Mouse (Mus musculus): Measurements from ENCODE around the gene Ppp1r27. TPM values are rescaled to one million over a fixed set of nuclear protein-coding genes. Genes with fewer than 3 reads are reported as not detected.

Ppp1r27 gene
- polyA plus RNA-seq, 1 experiment from 2014 or later: 9.6 TPM

DNA sequence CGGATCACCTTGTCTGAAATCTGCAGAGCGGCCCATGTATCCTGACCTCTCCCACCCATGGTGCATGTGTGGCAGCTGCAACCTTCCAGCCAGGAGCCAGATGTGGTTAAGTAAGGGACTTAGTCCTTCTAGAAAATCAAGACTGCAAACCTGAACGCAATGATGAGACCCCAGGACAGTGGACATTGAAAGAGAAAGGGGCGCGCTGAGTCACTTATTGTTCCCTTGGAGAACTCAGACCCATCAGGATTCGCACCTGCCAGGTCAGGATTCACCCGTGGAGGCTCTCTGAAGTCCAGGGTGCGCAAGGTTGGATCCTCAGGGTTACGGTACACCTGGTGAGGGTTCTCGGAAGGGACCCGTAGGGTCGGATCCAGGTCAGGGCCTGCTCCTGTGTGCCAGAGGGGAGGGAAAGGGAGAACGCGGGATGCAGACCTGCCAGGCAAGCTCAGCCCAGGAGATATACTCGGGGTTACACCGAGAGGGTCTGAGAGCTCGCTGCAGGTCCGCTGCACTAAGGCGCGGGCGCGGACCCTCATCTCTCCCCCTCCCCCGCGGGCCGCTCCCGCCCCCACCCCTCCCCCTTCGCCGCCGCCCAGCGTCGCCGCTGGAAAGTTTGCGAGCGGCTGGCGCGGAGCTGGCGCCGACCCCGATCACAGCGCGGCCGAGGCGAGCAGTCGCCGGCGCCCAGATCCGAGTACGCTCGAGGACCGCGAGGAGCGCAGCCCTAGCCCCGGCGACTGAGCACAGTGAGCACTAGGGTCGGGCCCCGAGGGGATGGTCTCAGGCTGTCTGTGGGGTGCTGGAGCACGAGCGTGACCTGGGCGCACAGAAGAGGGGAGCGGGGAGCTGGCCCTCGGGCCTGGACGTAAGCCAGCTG, 20.6 kb downstream of the Ppp1r27 start, which contains the start of gene Gcgr:
Gene Gcgr, plus strand, starts transcription at position 615 of the 880 bp plus-strand sequence.
- no peak within 1 kb of the TSS for H3K27ac ChIP-seq (replicated peaks; ENCODE audit: low read depth, low read length)
- H3K4me1 ChIP-seq (ENCODE audit: control insufficient read depth, insufficient read depth, low read length): 0 out of 2 replicates have a peak, but pooled peaks cover 4% of the 10 kb centered on the region
- ATAC-seq (ENCODE audit: low read depth) (peak; percentile 41), DNase-seq (ENCODE audit: low spot score) (no peak)
- no peaks in the 10 kb centered on the region for H3K9me3 ChIP-seq (ENCODE audit: control insufficient read depth, low read length)
- peak within 1 kb of the TSS; percentile 88 for H3K4me2 ChIP-seq (ENCODE audit: low read depth, low read length)
- H3K4me3 ChIP-seq (ENCODE audit: low read depth, low read length): peak within 1 kb of the TSS; percentile 44
- H3K36me3 ChIP-seq (ENCODE audit: control insufficient read depth, insufficient read depth, low read length): no peaks in the 10 kb centered on the region
- 13% methylated on average over 27 of the region's 62 CpGs for WGBS
- peaks cover 57% of the 10 kb centered on the region for H3K27me3 ChIP-seq (replicated peaks; ENCODE audit: control insufficient read depth, insufficient read depth, low read length)
- H3K9ac ChIP-seq (ENCODE audit: low read depth, low read length): peak within 1 kb of the TSS; percentile 66

DNA sequence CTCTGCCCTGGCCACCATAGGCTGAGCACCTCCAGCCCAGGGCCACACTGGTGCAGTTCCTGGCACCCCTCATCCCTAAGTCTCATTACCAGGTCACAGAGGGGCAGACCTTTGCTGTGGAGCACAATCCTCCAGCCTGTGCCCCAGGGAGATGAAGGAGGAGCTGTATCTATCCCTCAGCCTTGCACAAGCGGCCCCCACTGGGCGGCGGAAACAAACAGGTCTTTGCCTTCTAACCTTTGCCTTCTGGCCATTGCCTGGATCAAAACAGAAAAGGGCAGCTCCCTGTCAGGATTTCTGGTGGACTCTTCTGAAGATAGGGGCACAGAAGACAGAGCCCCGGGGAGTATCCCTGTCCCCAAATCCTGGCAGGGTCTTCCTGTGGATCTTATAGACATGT, 22.0 kb downstream of the Ppp1r27 start:
- DNase-seq (ENCODE audit: low spot score) (no peak), ATAC-seq (ENCODE audit: low read depth) (no peak)
- Histone ChIP-seq H3K9ac (ENCODE audit: low read depth, low read length) (no peak overlapping the region), H3K4me1 (ENCODE audit: control insufficient read depth, insufficient read depth, low read length) (0 out of 2 replicates have a peak, but pooled peaks cover 4% of the 10 kb centered on the region), H3K27ac (replicated peaks; ENCODE audit: low read depth, low read length) (no peak overlapping the region), H3K36me3 (ENCODE audit: control insufficient read depth, insufficient read depth, low read length) (no peaks in the 10 kb centered on the region), H3K4me3 (ENCODE audit: low read depth, low read length) (no peak overlapping the region), H3K27me3 (replicated peaks; ENCODE audit: control insufficient read depth, insufficient read depth, low read length) (peaks cover 53% of the 10 kb centered on the region), H3K4me2 (ENCODE audit: low read depth, low read length) (no peak overlapping the region), H3K9me3 (ENCODE audit: control insufficient read depth, low read length) (no peaks in the 10 kb centered on the region)
- WGBS: 30% methylated on average over 4 of the region's 4 CpGs

DNA sequence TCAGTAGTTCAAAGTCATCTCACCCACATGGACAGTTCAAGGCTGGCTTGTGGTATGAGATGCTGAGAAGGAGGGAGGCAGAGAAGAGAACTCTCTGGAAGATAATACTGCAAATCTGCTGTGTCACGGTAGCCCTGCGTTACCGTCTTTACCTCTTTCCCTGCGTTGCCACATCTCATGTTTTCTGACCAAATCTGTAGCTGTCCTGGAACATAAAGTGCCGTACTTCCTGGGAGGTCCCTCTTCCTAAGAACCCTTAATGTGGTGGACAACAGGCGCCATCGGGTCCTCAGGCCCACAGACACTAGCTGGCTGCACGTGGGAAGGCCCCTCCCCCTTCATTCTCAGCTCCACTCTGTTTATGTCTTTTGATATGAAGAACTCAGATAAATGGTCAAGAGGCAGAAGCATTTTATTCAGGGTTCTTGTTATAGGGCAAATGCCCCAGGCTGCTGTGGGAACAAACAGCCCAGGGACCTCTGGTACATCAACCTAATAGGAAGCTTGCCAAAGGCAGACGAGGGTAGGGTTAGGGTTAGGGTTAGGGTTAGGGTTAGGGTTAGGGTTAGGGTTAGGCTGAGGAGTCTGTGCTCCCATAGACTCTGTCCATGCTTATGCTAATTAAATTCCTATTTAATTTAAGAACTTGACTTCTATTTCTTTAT, 23.1 kb downstream of the Ppp1r27 start:
- 73% methylated on average over 9 of the region's 9 CpGs for WGBS
- Histone ChIP-seq H3K4me2 (ENCODE audit: low read depth, low read length) (no peak overlapping the region), H3K27me3 (replicated peaks; ENCODE audit: control insufficient read depth, insufficient read depth, low read length) (peaks cover 49% of the 10 kb centered on the region), H3K4me1 (ENCODE audit: control insufficient read depth, insufficient read depth, low read length) (0 out of 2 replicates have a peak, but pooled peaks cover 4% of the 10 kb centered on the region), H3K27ac (replicated peaks; ENCODE audit: low read depth, low read length) (no peak overlapping the region), H3K9ac (ENCODE audit: low read depth, low read length) (no peak overlapping the region), H3K9me3 (ENCODE audit: control insufficient read depth, low read length) (no peaks in the 10 kb centered on the region), H3K36me3 (ENCODE audit: control insufficient read depth, insufficient read depth, low read length) (no peaks in the 10 kb centered on the region), H3K4me3 (ENCODE audit: low read depth, low read length) (no peak overlapping the region)
- no peak for DNase-seq (ENCODE audit: low spot score)
- ATAC-seq (ENCODE audit: low read depth): no peak

- H3K27me3 ChIP-seq (replicated peaks; ENCODE audit: control insufficient read depth, insufficient read depth, low read length): peaks cover 30% of the 10 kb centered on the region
- 0 out of 2 replicates have a peak, but pooled peaks cover 4% of the 10 kb centered on the region for H3K4me1 ChIP-seq (ENCODE audit: control insufficient read depth, insufficient read depth, low read length)
- no peak overlapping the region for H3K27ac ChIP-seq (replicated peaks; ENCODE audit: low read depth, low read length)
- H3K36me3 ChIP-seq (ENCODE audit: control insufficient read depth, insufficient read depth, low read length): no peaks in the 10 kb centered on the region
- 79% methylated on average over 2 of the region's 2 CpGs for WGBS
- H3K4me3 ChIP-seq (ENCODE audit: low read depth, low read length): no peak overlapping the region
- H3K4me2 ChIP-seq (ENCODE audit: low read depth, low read length): no peak overlapping the region
- H3K9ac ChIP-seq (ENCODE audit: low read depth, low read length): no peak overlapping the region
- H3K9me3 ChIP-seq (ENCODE audit: control insufficient read depth, low read length): no peaks in the 10 kb centered on the region
- DNase-seq (ENCODE audit: low spot score) (no peak), ATAC-seq (ENCODE audit: low read depth) (no peak)
Observed at GRCm38 (mm10) chr11:120525959-120526358, 25.0 kb downstream of the Ppp1r27 start.

- no peak overlapping the region for H3K9ac ChIP-seq (ENCODE audit: low read depth, low read length)
- H3K4me1 ChIP-seq (ENCODE audit: control insufficient read depth, insufficient read depth, low read length): no peaks in the 10 kb centered on the region; the same call in 1 of the 2 replicates
- H3K27me3 ChIP-seq (replicated peaks; ENCODE audit: control insufficient read depth, insufficient read depth, low read length): no peaks in the 10 kb centered on the region
- no peak overlapping the region for H3K4me2 ChIP-seq (ENCODE audit: low read depth, low read length)
- no peaks in the 10 kb centered on the region for H3K9me3 ChIP-seq (ENCODE audit: control insufficient read depth, low read length)
- no peak for ATAC-seq (ENCODE audit: low read depth)
- no peaks in the 10 kb centered on the region for H3K36me3 ChIP-seq (ENCODE audit: control insufficient read depth, insufficient read depth, low read length)
- no peak overlapping the region for H3K27ac ChIP-seq (replicated peaks; ENCODE audit: low read depth, low read length)
- WGBS: 86% methylated on average over 8 of the region's 8 CpGs
- DNase-seq (ENCODE audit: low spot score): no peak
- no peak overlapping the region for H3K4me3 ChIP-seq (ENCODE audit: low read depth, low read length)
Observed at GRCm38 (mm10) chr11:120522581-120522980, 28.4 kb downstream of the Ppp1r27 start.

GRCm38 (mm10) chr11:120520967-120521540, 29.9 kb downstream of the Ppp1r27 start:
- Histone ChIP-seq H3K4me1 (ENCODE audit: control insufficient read depth, insufficient read depth, low read length) (no peaks in the 10 kb centered on the region; the same call in 1 of the 2 replicates), H3K4me3 (ENCODE audit: low read depth, low read length) (no peak overlapping the region), H3K9ac (ENCODE audit: low read depth, low read length) (no peak overlapping the region), H3K27ac (replicated peaks; ENCODE audit: low read depth, low read length) (no peak overlapping the region), H3K9me3 (ENCODE audit: control insufficient read depth, low read length) (no peaks in the 10 kb centered on the region), H3K27me3 (replicated peaks; ENCODE audit: control insufficient read depth, insufficient read depth, low read length) (no peaks in the 10 kb centered on the region), H3K36me3 (ENCODE audit: control insufficient read depth, insufficient read depth, low read length) (no peaks in the 10 kb centered on the region), H3K4me2 (ENCODE audit: low read depth, low read length) (no peak overlapping the region)
- ATAC-seq (ENCODE audit: low read depth) (no peak), DNase-seq (ENCODE audit: low spot score) (no peak)
- 85% methylated on average over 5 of the region's 5 CpGs for WGBS

DNA sequence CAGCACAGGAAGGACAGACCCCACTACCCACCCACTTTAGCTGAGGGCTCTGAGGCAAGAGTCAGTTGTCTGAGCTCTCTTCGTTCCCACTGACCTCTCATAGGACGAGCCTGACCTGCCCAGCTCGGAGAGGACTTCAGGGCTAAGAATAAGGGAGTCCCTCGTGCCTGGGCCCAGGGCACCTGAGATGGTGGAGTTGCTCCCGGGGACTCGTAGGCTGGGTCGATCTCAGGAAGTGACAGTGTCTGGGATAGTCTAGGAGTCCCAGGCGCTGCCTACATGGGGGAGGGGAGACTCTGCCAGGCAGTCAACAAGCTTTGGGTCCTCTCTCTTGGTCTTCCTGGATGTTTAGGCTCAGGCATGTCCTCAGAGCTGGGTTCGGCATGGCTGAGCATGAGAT, 30.4 kb downstream of the Ppp1r27 start:
- H3K4me3 ChIP-seq (ENCODE audit: low read depth, low read length): no peak overlapping the region
- no peaks in the 10 kb centered on the region for H3K9me3 ChIP-seq (ENCODE audit: control insufficient read depth, low read length)
- H3K27me3 ChIP-seq (replicated peaks; ENCODE audit: control insufficient read depth, insufficient read depth, low read length): no peaks in the 10 kb centered on the region
- no peak overlapping the region for H3K4me2 ChIP-seq (ENCODE audit: low read depth, low read length)
- 68% methylated on average over 8 of the region's 9 CpGs for WGBS
- H3K36me3 ChIP-seq (ENCODE audit: control insufficient read depth, insufficient read depth, low read length): no peaks in the 10 kb centered on the region
- no peak overlapping the region for H3K27ac ChIP-seq (replicated peaks; ENCODE audit: low read depth, low read length)
- H3K4me1 ChIP-seq (ENCODE audit: control insufficient read depth, insufficient read depth, low read length): no peaks in the 10 kb centered on the region; the same call in 1 of the 2 replicates
- no peak overlapping the region for H3K9ac ChIP-seq (ENCODE audit: low read depth, low read length)
- ATAC-seq (ENCODE audit: low read depth): no peak
- DNase-seq (ENCODE audit: low spot score): no peak

DNA sequence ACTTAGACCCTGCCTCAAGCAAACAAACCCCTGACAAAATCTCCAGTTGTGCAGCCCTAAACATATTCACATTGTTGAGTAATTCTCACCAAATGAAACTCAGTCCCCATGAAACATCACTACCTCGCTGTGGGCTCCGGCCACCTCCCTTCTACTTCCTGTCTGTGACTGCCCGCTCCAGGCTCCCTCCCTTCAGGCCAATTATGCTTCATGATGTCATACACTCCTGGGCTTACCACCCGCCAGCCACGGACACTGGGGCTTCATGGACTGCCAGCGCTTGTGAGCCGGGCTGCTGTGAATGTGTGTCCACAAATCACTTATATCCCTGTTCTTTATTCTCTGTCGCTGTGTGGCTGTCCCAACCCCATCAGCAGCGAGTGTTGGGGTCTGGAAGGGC, 31.2 kb downstream of the Ppp1r27 start:
- ATAC-seq (ENCODE audit: low read depth) (no peak; the same call in 1 of the 2 replicates), DNase-seq (ENCODE audit: low spot score) (peak; percentile 39)
- H3K27ac ChIP-seq (replicated peaks; ENCODE audit: low read depth, low read length): no peak overlapping the region
- no peaks in the 10 kb centered on the region for H3K9me3 ChIP-seq (ENCODE audit: control insufficient read depth, low read length)
- H3K36me3 ChIP-seq (ENCODE audit: control insufficient read depth, insufficient read depth, low read length): no peaks in the 10 kb centered on the region
- H3K4me2 ChIP-seq (ENCODE audit: low read depth, low read length): no peak overlapping the region
- H3K27me3 ChIP-seq (replicated peaks; ENCODE audit: control insufficient read depth, insufficient read depth, low read length): no peaks in the 10 kb centered on the region
- no peaks in the 10 kb centered on the region; the same call in 1 of the 2 replicates for H3K4me1 ChIP-seq (ENCODE audit: control insufficient read depth, insufficient read depth, low read length)
- H3K4me3 ChIP-seq (ENCODE audit: low read depth, low read length): no peak overlapping the region
- 27% methylated on average over 9 of the region's 9 CpGs for WGBS
- H3K9ac ChIP-seq (ENCODE audit: low read depth, low read length): no peak overlapping the region

Data from embryonic facial prominence, embryonic 14.5 days (tissue).